Mouse (Mus musculus): ENCODE measurements around the gene Msrb1.
"Not testable (repeated sequence)": the region's sequence is repeated elsewhere in the genome, so short reads cannot be mapped to it uniquely, and the experiment has no call there.

Gene Msrb1

GRCm38 (mm10) chr17:24736330-24737051 is at the start of gene Msrb1:
TSS of gene Msrb1 (plus strand) at chr17:24736642.
- peak; percentile 87 for DNase-seq (ENCODE audit: low read depth, low spot score)

GRCm38 (mm10) chr17:24687146-24687595 is 49.3 kb upstream of the Msrb1 start:
- no peak for DNase-seq (ENCODE audit: low read depth, low spot score)

GRCm38 (mm10) chr17:24687599-24687998 is 48.8 kb upstream of the Msrb1 start:
- no peak for DNase-seq (ENCODE audit: low read depth, low spot score)

- DNase-seq (ENCODE audit: low read depth, low spot score), result no peak
Measured at GRCm38 (mm10) chr17:24689251-24690081, 47.0 kb upstream of the Msrb1 start, which contains the start of gene Syngr3. TSS of gene Syngr3 (minus strand) at chr17:24689955.

- no peak for DNase-seq (ENCODE audit: low read depth, low spot score)
Measured at GRCm38 (mm10) chr17:24692385-24692784, 44.1 kb upstream of the Msrb1 start.

GRCm38 (mm10) chr17:24695326-24696010 is 41.0 kb upstream of the Msrb1 start:
- DNase-seq (ENCODE audit: low read depth, low spot score), result no peak

- DNase-seq (ENCODE audit: low read depth, low spot score), result peak; percentile 65
Measured at GRCm38 (mm10) chr17:24696011-24696697, 40.3 kb upstream of the Msrb1 start, which contains the start of the genes Gfer and Noxo1. TSS of gene Gfer (minus strand) at chr17:24696156. TSS of gene Noxo1 (plus strand) at chr17:24696234.

GRCm38 (mm10) chr17:24697985-24698384 is 38.5 kb upstream of the Msrb1 start:
- DNase-seq (ENCODE audit: low read depth, low spot score), result no peak

- DNase-seq (ENCODE audit: low read depth, low spot score), result no peak
Measured at GRCm38 (mm10) chr17:24698715-24699114, 37.7 kb upstream of the Msrb1 start.

GRCm38 (mm10) chr17:24699473-24699872 is 37.0 kb upstream of the Msrb1 start:
- no peak for DNase-seq (ENCODE audit: low read depth, low spot score)

- no peak for DNase-seq (ENCODE audit: low read depth, low spot score)
Measured at GRCm38 (mm10) chr17:24701251-24701650, 35.2 kb upstream of the Msrb1 start.

GRCm38 (mm10) chr17:24705821-24706220 is 30.6 kb upstream of the Msrb1 start:
- DNase-seq (ENCODE audit: low read depth, low spot score), result no peak

GRCm38 (mm10) chr17:24706982-24707800 is 29.3 kb upstream of the Msrb1 start, which contains the start of gene Tbl3:
TSS of gene Tbl3 (minus strand) at chr17:24707660.
- DNase-seq (ENCODE audit: low read depth, low spot score), result peak; percentile 87

GRCm38 (mm10) chr17:24707801-24708425 is 28.5 kb upstream of the Msrb1 start:
- DNase-seq (ENCODE audit: low read depth, low spot score), result no peak

- DNase-seq (ENCODE audit: low read depth, low spot score), result no peak
Measured at GRCm38 (mm10) chr17:24708646-24709045, 27.8 kb upstream of the Msrb1 start.

- DNase-seq (ENCODE audit: low read depth, low spot score), result no peak
Measured at GRCm38 (mm10) chr17:24715556-24715955, 20.9 kb upstream of the Msrb1 start.

GRCm38 (mm10) chr17:24716166-24716682 is 20.2 kb upstream of the Msrb1 start:
- no peak for DNase-seq (ENCODE audit: low read depth, low spot score)

GRCm38 (mm10) chr17:24717943-24718342 is 18.5 kb upstream of the Msrb1 start, which contains the start of the genes Rnf151 and Rps2:
TSS of gene Rnf151 (minus strand) at chr17:24718063.
TSS of gene Rps2 (plus strand) at chr17:24718116.
- no peak for DNase-seq (ENCODE audit: low read depth, low spot score)

GRCm38 (mm10) chr17:24718938-24719337 is 17.5 kb upstream of the Msrb1 start:
- not testable (repeated sequence) for DNase-seq (ENCODE audit: low read depth, low spot score)

All from retina, adult 2 months (tissue).